Mouse (Mus musculus) granulocyte monocyte progenitor cell, adult 5-6 weeks (primary cell): ENCODE measurements around the gene Gm11116. TPM values are rescaled to one million over a fixed set of nuclear protein-coding genes. Genes with fewer than 3 reads are reported as not detected.
"Not testable (repeated sequence)": the region's sequence is repeated elsewhere in the genome, so short reads cannot be mapped to it uniquely, and the experiment has no call there.

Experiments
- ATAC-seq: replicated peaks from 2 replicates; pipeline ENCODE4 v1.8.0; 2016; ENCODE audit warnings: mild to moderate bottlenecking, moderate TSS enrichment, inconsistent platforms; ENCODE audit not compliant: poor library complexity, severe bottlenecking
- total RNA-seq, 2 experiments: library from RNA; stranded (forward) in 1 of 2; stranded (reverse) in 1 of 2; fragments of 200-712, 200-1000 nt in 1 of 2; fragments of >200 nt in 1 of 2; fragmentation: Nextera tagmentation in 1 of 2; gene quantifications; 2 replicates each; pipeline ENCODE4 v1.2.3; 2014 to 2017

Gene Gm11116
- total RNA-seq (2014; fragmentation: Nextera tagmentation): not detected in 2 replicates
- not detected in 2 replicates for total RNA-seq (2017)

DNA sequence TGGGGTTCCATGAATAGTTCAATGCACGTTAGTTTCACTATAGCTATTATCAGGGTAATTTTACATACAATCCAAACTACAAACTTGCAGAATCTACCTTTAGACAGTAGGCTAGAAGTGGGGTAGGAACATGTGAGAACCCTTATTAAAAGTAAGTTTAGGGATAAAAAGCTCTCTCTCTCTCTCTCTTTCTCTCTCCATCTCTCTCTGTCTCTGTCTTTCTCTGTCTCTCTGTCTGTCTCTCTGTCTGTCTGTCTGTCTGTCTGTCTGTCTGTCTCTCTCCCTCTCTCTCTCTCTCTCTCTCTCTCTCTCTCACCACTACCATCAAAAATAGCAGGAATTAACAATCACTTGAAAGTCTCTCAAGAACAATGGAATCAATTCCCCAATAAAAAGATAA lies at the start of gene Gm11116:
Gm11116 (minus strand) TSS at position 101 of the 400 bp plus-strand sequence.
- no peak for ATAC-seq

- no peak for ATAC-seq
Observed at GRCm38 (mm10) chr5:88153999-88154398, 42.7 kb upstream of the Gm11116 start, which contains the start of gene Gm11115. Gene Gm11115, minus strand, starts transcription at chr5:88154099.

DNA sequence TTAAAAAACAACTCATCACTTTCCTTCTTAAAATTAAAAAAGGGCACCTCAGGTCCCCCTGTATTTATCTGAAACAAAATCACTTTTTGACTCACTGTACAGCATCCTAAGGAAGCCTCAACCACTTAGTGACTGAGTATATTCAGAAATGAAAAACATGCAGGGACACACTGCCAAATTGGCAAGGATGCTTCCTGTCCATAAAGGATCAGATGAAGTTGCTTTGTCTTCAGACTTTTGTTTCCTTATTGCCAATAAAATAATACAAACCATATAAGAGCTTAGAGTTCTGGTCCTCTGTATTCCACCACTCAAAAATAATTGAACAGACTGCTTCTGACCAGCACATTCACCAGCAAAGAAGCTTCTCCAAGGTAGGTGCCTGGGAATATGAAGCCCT lies 25.1 kb downstream of the Gm11116 start, which contains the start of gene Smr2:
Smr2 (plus strand) TSS at position 301 of the 400 bp plus-strand sequence.
- ATAC-seq: not testable (repeated sequence)

Other genes with a start within 250 kb of the Gm11116 start
- not detected in 2 replicates for gene Odam, start 226.5 kb downstream of the Gm11116 start, total RNA-seq (2014; fragmentation: Nextera tagmentation)
- gene Odam, start 226.5 kb downstream of the Gm11116 start, total RNA-seq (2017): not detected in 2 replicates
- not detected in 2 replicates for gene Csn3, start 186.0 kb downstream of the Gm11116 start, total RNA-seq (2014; fragmentation: Nextera tagmentation)
- gene Csn3, start 186.0 kb downstream of the Gm11116 start, total RNA-seq (2017): not detected in 2 replicates
- gene 2310003L06Rik, start 142.1 kb downstream of the Gm11116 start, total RNA-seq (2014; fragmentation: Nextera tagmentation): not detected in 2 replicates
- gene 2310003L06Rik, start 142.1 kb downstream of the Gm11116 start, total RNA-seq (2017): not detected in 2 replicates
- not detected in 2 replicates for gene Gm28434, start 142.0 kb downstream of the Gm11116 start, total RNA-seq (2014; fragmentation: Nextera tagmentation)
- not detected in 2 replicates for gene Gm28434, start 142.0 kb downstream of the Gm11116 start, total RNA-seq (2017)
- gene Cabs1, start 132.1 kb downstream of the Gm11116 start, total RNA-seq (2014; fragmentation: Nextera tagmentation): not detected in 2 replicates
- not detected in 2 replicates for gene Cabs1, start 132.1 kb downstream of the Gm11116 start, total RNA-seq (2017)
- gene Smr3a, start 109.0 kb downstream of the Gm11116 start, total RNA-seq (2014; fragmentation: Nextera tagmentation): not detected in 2 replicates
- not detected in 2 replicates for gene Smr3a, start 109.0 kb downstream of the Gm11116 start, total RNA-seq (2017)
- not detected in 2 replicates for gene Smr2, start 25.0 kb downstream of the Gm11116 start, total RNA-seq (2014; fragmentation: Nextera tagmentation)
- not detected in 2 replicates for gene Smr2, start 25.0 kb downstream of the Gm11116 start, total RNA-seq (2017)
- not detected in 2 replicates for gene Gm11115, start 42.6 kb upstream of the Gm11116 start, total RNA-seq (2014; fragmentation: Nextera tagmentation)
- not detected in 2 replicates for gene Gm11115, start 42.6 kb upstream of the Gm11116 start, total RNA-seq (2017)
- gene Gm7714, start 157.4 kb upstream of the Gm11116 start, total RNA-seq (2014; fragmentation: Nextera tagmentation): not detected in 2 replicates
- not detected in 2 replicates for gene Gm7714, start 157.4 kb upstream of the Gm11116 start, total RNA-seq (2017)
- gene Prol1, start 205.8 kb upstream of the Gm11116 start, total RNA-seq (2014; fragmentation: Nextera tagmentation): not detected in 2 replicates
- not detected in 2 replicates for gene Prol1, start 205.8 kb upstream of the Gm11116 start, total RNA-seq (2017)